Mouse (Mus musculus): Measurements from ENCODE around the gene Skap2. TPM values are rescaled to one million over a fixed set of nuclear protein-coding genes. Genes with fewer than 3 reads are reported as not detected.

Gene Skap2
- polyA plus RNA-seq, 1 experiment = 253 TPM

DNA sequence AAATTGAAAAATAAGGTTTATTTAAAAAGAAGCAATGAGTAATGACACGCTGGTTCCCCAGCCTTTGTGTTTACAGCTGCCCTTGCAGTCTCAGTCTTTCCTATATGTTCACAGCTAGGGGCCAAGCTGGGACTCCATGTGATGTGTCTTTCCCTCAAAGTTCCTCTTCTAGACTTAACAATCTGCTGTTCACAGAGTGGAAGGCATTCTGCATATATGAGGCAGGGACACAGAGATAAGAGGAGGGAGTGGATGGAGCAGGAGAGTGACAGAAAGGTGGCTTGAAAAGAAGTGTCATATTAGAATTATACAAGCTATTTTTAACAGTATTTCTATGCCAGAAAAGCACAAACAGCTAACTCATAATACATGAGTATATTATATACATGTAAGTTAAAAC, 110.8 kb downstream of the Skap2 start:
- Histone ChIP-seq H3K4me1 (ENCODE audit: control insufficient read depth, insufficient read depth, low read length) (peaks cover 7% of the 10 kb centered on the region), H3K27ac (ENCODE audit: insufficient read depth, low read depth, low read length) (no peak overlapping the region), H3K4me3 (ENCODE audit: insufficient read depth, low read length) (no peak overlapping the region)
- TF ChIP-seq CTCF (IDR thresholded peaks at IDR 0.05; ENCODE audit: low read depth, low read length) (no peak), POLR2A (IDR thresholded peaks at IDR 0.05; ENCODE audit: borderline replicate concordance, low read depth, low read length) (no peak)

DNA sequence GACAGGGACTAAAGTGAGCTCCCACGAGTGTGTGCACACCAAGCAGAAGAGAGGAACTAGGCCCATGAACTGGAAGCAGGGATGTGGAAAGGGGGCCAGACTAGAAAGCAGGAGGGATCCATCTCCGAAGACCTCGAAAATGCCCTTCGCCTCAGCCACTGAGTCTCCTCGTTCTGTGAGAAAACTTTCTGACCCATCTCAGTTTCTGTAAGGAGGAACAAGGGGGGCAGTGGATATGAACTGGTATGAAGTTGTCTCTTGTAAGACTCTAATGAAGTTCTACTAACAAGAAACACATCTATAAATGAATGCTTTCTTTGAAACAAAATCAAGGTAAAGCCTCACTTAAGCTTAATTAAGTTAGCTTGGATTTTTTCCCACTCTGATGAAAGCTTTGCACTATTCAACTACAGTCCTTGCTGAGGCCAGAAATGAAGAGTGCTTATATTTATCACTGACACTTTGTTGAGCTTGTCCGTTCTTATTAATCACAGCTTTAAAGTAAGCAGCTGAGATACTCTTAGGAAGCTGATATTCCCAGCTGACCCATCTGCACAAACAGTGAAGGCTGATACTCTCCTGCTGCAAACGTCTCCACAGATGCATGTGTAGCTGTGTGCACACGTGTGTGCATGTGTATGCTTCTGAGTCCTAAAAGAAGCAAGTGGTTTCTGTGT, 113.9 kb downstream of the Skap2 start:
- Histone ChIP-seq H3K4me3 (ENCODE audit: insufficient read depth, low read length) (no peak overlapping the region), H3K27ac (ENCODE audit: insufficient read depth, low read depth, low read length) (no peak overlapping the region), H3K4me1 (ENCODE audit: control insufficient read depth, insufficient read depth, low read length) (peaks cover 12% of the 10 kb centered on the region)
- TF ChIP-seq POLR2A (IDR thresholded peaks at IDR 0.05; ENCODE audit: borderline replicate concordance, low read depth, low read length) (no peak), CTCF (IDR thresholded peaks at IDR 0.05; ENCODE audit: low read depth, low read length) (no peak)

DNA sequence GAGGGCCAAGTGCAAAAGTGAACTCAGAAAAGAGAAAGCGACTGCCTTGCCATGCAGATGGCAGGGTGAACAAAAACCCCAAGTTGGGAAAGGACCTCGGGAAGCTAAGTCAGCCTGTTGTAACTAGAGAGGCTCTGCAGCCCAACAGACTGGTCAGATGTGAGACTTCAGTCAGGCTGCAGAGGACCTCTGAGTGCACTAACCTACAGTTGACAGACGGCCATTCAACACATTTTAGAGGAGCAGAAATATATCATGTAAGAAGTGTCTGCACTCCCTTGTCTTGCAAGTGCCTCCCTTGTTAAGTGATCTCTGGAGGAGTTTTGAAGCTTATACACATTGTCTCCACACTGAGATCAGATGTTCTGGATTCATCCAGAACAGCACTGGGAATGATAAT, 116.6 kb downstream of the Skap2 start:
- H3K4me3 ChIP-seq (ENCODE audit: insufficient read depth, low read length) = no peak overlapping the region
- no peak overlapping the region for H3K27ac ChIP-seq (ENCODE audit: insufficient read depth, low read depth, low read length)
- TF ChIP-seq CTCF (IDR thresholded peaks at IDR 0.05; ENCODE audit: low read depth, low read length) (no peak), POLR2A (IDR thresholded peaks at IDR 0.05; ENCODE audit: borderline replicate concordance, low read depth, low read length) (no peak)
- H3K4me1 ChIP-seq (ENCODE audit: control insufficient read depth, insufficient read depth, low read length) = peaks cover 6% of the 10 kb centered on the region

DNA sequence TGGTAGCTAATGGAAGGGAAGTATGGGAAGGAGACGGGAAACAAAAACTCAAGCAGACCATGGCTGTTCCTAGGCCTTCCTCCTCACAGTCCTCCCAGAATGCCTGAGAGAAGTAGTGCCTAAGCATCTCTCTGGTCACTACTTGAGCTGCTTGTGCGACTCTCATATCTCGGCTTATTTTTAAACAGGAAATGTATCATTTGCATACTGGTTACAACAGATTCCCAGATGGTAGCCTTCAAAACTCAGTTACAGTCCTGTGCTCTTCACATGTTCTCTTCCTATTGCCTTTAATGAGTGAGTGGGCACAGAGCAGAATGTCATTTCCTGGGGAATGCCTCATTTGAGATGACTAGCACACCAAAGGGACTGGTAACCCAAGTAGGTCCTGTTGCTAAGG, 117.6 kb downstream of the Skap2 start:
- no peak overlapping the region for H3K4me3 ChIP-seq (ENCODE audit: insufficient read depth, low read length)
- peaks cover 6% of the 10 kb centered on the region for H3K4me1 ChIP-seq (ENCODE audit: control insufficient read depth, insufficient read depth, low read length)
- no peak overlapping the region for H3K27ac ChIP-seq (ENCODE audit: insufficient read depth, low read depth, low read length)
- TF ChIP-seq CTCF (IDR thresholded peaks at IDR 0.05; ENCODE audit: low read depth, low read length) (no peak), POLR2A (IDR thresholded peaks at IDR 0.05; ENCODE audit: borderline replicate concordance, low read depth, low read length) (no peak)

DNA sequence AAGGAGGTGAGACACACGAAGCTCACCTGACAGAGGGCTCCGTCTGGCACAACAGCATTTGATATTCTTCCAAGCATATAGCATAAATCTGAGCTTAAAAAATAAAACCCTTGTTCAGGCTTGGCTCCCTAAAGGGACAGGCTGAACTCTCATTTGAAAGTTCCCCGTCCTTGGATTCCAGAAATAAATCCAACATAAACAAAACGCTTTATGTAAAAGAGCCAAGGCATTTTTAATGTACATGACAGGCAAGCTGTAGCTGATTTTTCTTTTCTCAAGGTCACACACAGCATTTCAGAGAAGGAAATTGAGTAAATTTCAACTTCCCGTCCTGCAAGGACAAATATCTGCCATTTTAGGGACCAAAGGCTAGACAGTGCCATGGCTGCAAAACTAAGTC, 122.0 kb downstream of the Skap2 start:
- Histone ChIP-seq H3K4me1 (ENCODE audit: control insufficient read depth, insufficient read depth, low read length) (no peaks in the 10 kb centered on the region), H3K4me3 (ENCODE audit: insufficient read depth, low read length) (no peak overlapping the region), H3K27ac (ENCODE audit: insufficient read depth, low read depth, low read length) (no peak overlapping the region)
- no peak for TF ChIP-seq CTCF (IDR thresholded peaks at IDR 0.05; ENCODE audit: low read depth, low read length)
- no peak for TF ChIP-seq POLR2A (IDR thresholded peaks at IDR 0.05; ENCODE audit: borderline replicate concordance, low read depth, low read length)

DNA sequence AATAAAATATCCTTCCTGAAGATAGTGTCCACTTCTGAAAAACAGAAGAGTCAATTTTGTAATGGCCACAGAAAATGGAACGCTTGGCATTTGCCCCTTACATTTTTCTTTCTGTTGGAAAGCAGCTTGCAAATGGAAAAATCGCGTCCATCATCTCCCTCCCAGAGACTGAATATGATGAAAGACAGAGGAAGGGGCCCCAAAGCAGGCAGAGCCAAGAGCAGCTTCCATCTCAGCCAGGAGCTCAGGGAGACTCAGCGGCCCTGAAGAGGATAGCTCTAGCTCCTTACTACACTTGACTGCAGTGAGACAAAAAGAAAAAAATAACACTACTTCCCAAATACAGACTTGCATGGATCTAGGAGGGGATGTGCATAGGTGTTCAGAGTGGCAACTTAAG, 122.5 kb downstream of the Skap2 start:
- Histone ChIP-seq H3K4me1 (ENCODE audit: control insufficient read depth, insufficient read depth, low read length) (no peaks in the 10 kb centered on the region), H3K4me3 (ENCODE audit: insufficient read depth, low read length) (no peak overlapping the region), H3K27ac (ENCODE audit: insufficient read depth, low read depth, low read length) (no peak overlapping the region)
- TF ChIP-seq CTCF (IDR thresholded peaks at IDR 0.05; ENCODE audit: low read depth, low read length) (no peak), POLR2A (IDR thresholded peaks at IDR 0.05; ENCODE audit: borderline replicate concordance, low read depth, low read length) (no peak)

DNA sequence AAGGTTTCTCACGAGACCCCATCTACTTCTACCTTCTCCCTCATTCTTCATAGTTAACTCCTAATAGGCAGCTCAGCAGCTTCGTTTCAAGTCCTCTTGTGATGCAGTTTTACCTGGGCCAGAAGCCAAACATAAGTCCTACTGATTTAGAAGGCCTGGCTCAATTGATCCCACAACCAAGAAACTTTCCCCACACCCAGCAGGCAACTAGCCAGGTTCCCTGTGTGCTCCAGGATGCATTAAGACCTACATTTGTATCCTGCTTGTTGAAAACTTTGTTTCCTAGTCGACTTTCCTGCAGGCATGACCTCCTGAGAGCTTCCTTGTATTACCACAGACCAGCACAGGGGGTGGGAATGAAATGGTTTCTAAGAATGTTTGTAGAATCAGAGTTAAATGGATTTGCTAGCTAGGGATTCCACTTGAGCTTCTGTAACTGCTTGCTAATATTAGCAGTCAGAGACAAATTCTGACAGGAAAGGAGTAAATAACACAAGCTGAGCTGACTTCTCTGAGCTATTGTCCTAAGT, 125.4 kb downstream of the Skap2 start:
- no peak overlapping the region for H3K4me3 ChIP-seq (ENCODE audit: insufficient read depth, low read length)
- no peak overlapping the region for H3K27ac ChIP-seq (ENCODE audit: insufficient read depth, low read depth, low read length)
- peaks cover 4% of the 10 kb centered on the region for H3K4me1 ChIP-seq (ENCODE audit: control insufficient read depth, insufficient read depth, low read length)
- TF ChIP-seq CTCF (IDR thresholded peaks at IDR 0.05; ENCODE audit: low read depth, low read length) (no peak), POLR2A (IDR thresholded peaks at IDR 0.05; ENCODE audit: borderline replicate concordance, low read depth, low read length) (no peak)

DNA sequence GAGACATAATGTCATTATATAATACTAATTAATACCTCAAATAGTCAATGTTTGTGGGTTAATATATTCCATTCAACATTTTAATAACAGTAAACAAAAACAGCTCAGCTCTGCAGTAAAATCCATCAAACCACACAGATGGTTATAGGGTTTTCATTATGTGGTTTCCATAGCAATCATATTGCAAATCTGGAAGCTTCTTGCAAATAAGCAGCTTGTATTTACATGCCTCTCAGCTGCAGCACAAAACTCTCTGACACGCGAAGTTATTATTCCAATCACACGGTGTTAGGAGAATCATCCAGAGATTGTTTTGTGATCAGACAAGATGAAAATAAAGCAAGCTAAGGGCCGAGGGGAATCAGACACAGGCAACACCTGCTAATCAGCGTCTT, 129.5 kb downstream of the Skap2 start:
- TF ChIP-seq POLR2A (IDR thresholded peaks at IDR 0.05; ENCODE audit: borderline replicate concordance, low read depth, low read length) (no peak), CTCF (IDR thresholded peaks at IDR 0.05; ENCODE audit: low read depth, low read length) (no peak)
- Histone ChIP-seq H3K27ac (ENCODE audit: insufficient read depth, low read depth, low read length) (no peak overlapping the region), H3K4me1 (ENCODE audit: control insufficient read depth, insufficient read depth, low read length) (peaks cover 34% of the 10 kb centered on the region), H3K4me3 (ENCODE audit: insufficient read depth, low read length) (no peak overlapping the region)

DNA sequence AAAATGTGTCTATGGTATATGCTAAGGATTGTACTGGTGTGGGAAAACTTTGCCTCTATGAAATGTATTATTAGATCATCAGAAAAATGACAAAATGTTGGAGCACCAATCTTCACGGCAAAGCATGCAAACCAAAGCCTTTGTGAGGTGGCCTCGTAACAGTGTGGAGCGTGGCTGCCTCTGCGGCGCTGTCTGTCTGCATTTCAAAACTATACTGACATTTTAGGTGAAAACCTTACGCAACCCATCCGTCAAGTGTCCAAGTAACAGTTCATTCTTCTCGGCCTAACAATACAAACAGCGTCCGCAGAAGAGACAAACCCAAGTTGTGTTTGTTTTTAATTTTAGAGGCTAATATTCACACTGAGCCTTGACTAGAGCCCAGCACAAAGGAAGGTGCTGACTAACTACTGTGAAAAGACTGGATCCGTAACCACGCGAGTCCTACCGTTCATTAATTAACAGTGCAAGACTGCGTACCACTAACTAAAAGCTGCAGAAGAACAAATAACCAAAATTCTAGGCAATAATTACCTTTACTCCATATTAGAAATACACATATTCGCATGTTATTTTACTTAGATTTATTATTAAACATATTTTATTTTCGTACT, 130.0 kb downstream of the Skap2 start:
- peaks cover 34% of the 10 kb centered on the region for H3K4me1 ChIP-seq (ENCODE audit: control insufficient read depth, insufficient read depth, low read length)

More for the DNA sequence above, 130.0 kb downstream of the Skap2 start:
- Histone ChIP-seq H3K27ac (ENCODE audit: insufficient read depth, low read depth, low read length) (no peak overlapping the region), H3K4me3 (ENCODE audit: insufficient read depth, low read length) (no peak overlapping the region)
- TF ChIP-seq CTCF (IDR thresholded peaks at IDR 0.05; ENCODE audit: low read depth, low read length) = no peak
- no peak for TF ChIP-seq POLR2A (IDR thresholded peaks at IDR 0.05; ENCODE audit: borderline replicate concordance, low read depth, low read length)

Measured in bone marrow macrophage, adult 2 months (primary cell).